Mouse (Mus musculus): ENCODE measurements around the gene Slc47a2.

GRCm38 (mm10) chr11:61293251-61293650, 49.4 kb downstream of the Slc47a2 start:
- TF ChIP-seq CTCF (conservative IDR thresholded peaks at IDR 0.05; ENCODE audit: low read length): no peak
- no peak for TF ChIP-seq NANOG (IDR thresholded peaks at IDR 0.05; ENCODE audit: borderline replicate concordance, low read length)
